Mouse (Mus musculus) C2C12 (cell line): Measurements from ENCODE around the gene Osbp. TPM values are rescaled to one million over a fixed set of nuclear protein-coding genes. Genes with fewer than 3 reads are reported as not detected.
"Not testable (repeated sequence)": the region's sequence is repeated elsewhere in the genome, so short reads cannot be mapped to it uniquely, and the experiment has no call there.

Experiments
- H3K27me3 ChIP-seq: one replicate; pipeline ENCODE4 v1.6.1; 2011; ENCODE audit not compliant: control insufficient read depth, insufficient read depth, insufficient read length
- H3K36me3 ChIP-seq: one replicate; pipeline ENCODE4 v1.6.1; 2011; ENCODE audit not compliant: control insufficient read depth, insufficient read depth
- H3K4me3 ChIP-seq: one replicate; pipeline ENCODE4 v1.5.1; 2011; ENCODE audit warnings: mild to moderate bottlenecking, control low read depth; ENCODE audit not compliant: poor library complexity, insufficient read depth, severe bottlenecking
- H3K79me2 ChIP-seq: one replicate; pipeline ENCODE4 v1.6.1; 2011; ENCODE audit not compliant: control insufficient read depth, insufficient read depth
- H3K79me3 ChIP-seq: one replicate; pipeline ENCODE4 v1.6.1; 2011; ENCODE audit warnings: low read depth, control low read depth
- H3ac ChIP-seq: one replicate; pipeline ENCODE3; 2011; ENCODE audit warnings: low read depth; ENCODE audit not compliant: control insufficient read depth, insufficient read length
- CEBPB ChIP-seq: IDR thresholded peaks from one replicate; pipeline ENCODE4 v1.6.1; 2011; ENCODE audit warnings: low read depth, mild to moderate bottlenecking, control low read depth, moderate library complexity
- CTCF ChIP-seq: IDR thresholded peaks from one replicate; pipeline ENCODE4 v1.5.1; 2011; ENCODE audit not compliant: control insufficient read depth, insufficient read depth, insufficient read length
- FOSL1 ChIP-seq: IDR thresholded peaks from one replicate; pipeline ENCODE4 v1.8.0; 2011; ENCODE audit warnings: mild to moderate bottlenecking, low read length; ENCODE audit not compliant: poor library complexity, insufficient read depth, severe bottlenecking
- MAX ChIP-seq: IDR thresholded peaks from one replicate; pipeline ENCODE4 v1.6.1; 2011; ENCODE audit warnings: mild to moderate bottlenecking, control low read depth
- MYOD1 ChIP-seq: IDR thresholded peaks from one replicate; pipeline ENCODE4 v1.6.1; 2011; ENCODE audit warnings: low read depth; ENCODE audit not compliant: control insufficient read depth, insufficient read length
- MYOG ChIP-seq: IDR thresholded peaks from one replicate; pipeline ENCODE4 v1.6.1; 2011; ENCODE audit not compliant: control insufficient read depth, insufficient read length; ENCODE audit errors: extremely low read depth
- USF1 ChIP-seq: IDR thresholded peaks from one replicate; pipeline ENCODE4 v1.6.1; 2011; ENCODE audit warnings: low read depth, mild to moderate bottlenecking, control low read depth, moderate library complexity
- long read RNA-seq, 2 experiments: library from polyadenylated mRNA; unstranded; transcript quantifications; one replicate each; pipeline ENCODE4 v2.0.0; 2019 to 2020
- polyA plus RNA-seq: library from polyadenylated mRNA; unstranded; fragments of >200 nt; fragmentation: generic; extraction: Trizol; gene quantifications from one replicate; pipeline ENCODE4 v1.2.1, GENCODE M21; 2012; ENCODE audit warnings: missing spikeins

Gene Osbp
- polyA plus RNA-seq, result 14.3 TPM
- long read RNA-seq, experiment 1, partial matches to known transcripts, result 2 of 2 reads
- long read RNA-seq, experiment 1, other reads (novel, unspliced or antisense), result 0 of 2 reads
- long read RNA-seq, experiment 2, partial matches to known transcripts, result 9 of 9 reads
- long read RNA-seq, experiment 2, other reads (novel, unspliced or antisense), result 0 of 9 reads

GRCm38 (mm10) chr19:11965023-11965942 is at the start of gene Osbp:
Gene Osbp (plus strand): TSS chr19:11965941.
- Histone ChIP-seq H3K79me2 (peaks cover 44% of the 10 kb centered on the region), H3ac (peak within 1 kb of the TSS; percentile 69), H3K79me3 (peaks cover 28% of the 10 kb centered on the region), H3K4me3 (peak within 1 kb of the TSS; percentile 87), H3K36me3 (peaks cover 12% of the 10 kb centered on the region), H3K27me3 (peaks cover 4% of the 10 kb centered on the region)
- TF ChIP-seq CEBPB, result no peak
- peak; percentile 46 for TF ChIP-seq MAX
- TF ChIP-seq USF1, result peak; percentile 74

- Histone ChIP-seq H3K27me3 (no peaks in the 10 kb centered on the region), H3ac (no peak overlapping the region), H3K79me3 (peaks cover 18% of the 10 kb centered on the region), H3K79me2 (peaks cover 30% of the 10 kb centered on the region), H3K36me3 (peaks cover 84% of the 10 kb centered on the region), H3K4me3 (no peak overlapping the region)
- TF ChIP-seq MAX, result no peak
- TF ChIP-seq USF1, result no peak
- no peak for TF ChIP-seq MYOD1
- no peak for TF ChIP-seq FOSL1
- no peak for TF ChIP-seq MYOG
- TF ChIP-seq CTCF, result no peak
- no peak for TF ChIP-seq CEBPB
Measured at GRCm38 (mm10) chr19:11922068-11922467, 43.7 kb upstream of the Osbp start.

GRCm38 (mm10) chr19:11922515-11922914 is 43.2 kb upstream of the Osbp start:
- H3K27me3 ChIP-seq, H3K4me3 ChIP-seq, H3ac ChIP-seq: not testable (repeated sequence)
- Histone ChIP-seq H3K36me3 (peaks cover 84% of the 10 kb centered on the region), H3K79me2 (peaks cover 26% of the 10 kb centered on the region), H3K79me3 (peaks cover 14% of the 10 kb centered on the region)

GRCm38 (mm10) chr19:11926380-11926779 is 39.4 kb upstream of the Osbp start:
- Histone ChIP-seq H3K36me3 (peaks cover 91% of the 10 kb centered on the region), H3ac (no peak overlapping the region), H3K27me3 (no peaks in the 10 kb centered on the region), H3K79me2 (no peaks in the 10 kb centered on the region), H3K79me3 (peaks cover 1% of the 10 kb centered on the region), H3K4me3 (no peak overlapping the region)
- no peak for TF ChIP-seq MYOD1
- no peak for TF ChIP-seq CEBPB
- no peak for TF ChIP-seq MAX
- no peak for TF ChIP-seq FOSL1
- TF ChIP-seq CTCF, result no peak
- no peak for TF ChIP-seq USF1
- no peak for TF ChIP-seq MYOG

GRCm38 (mm10) chr19:11928025-11928748 is 37.6 kb upstream of the Osbp start:
- Histone ChIP-seq H3ac (no peak overlapping the region), H3K36me3 (peaks cover 92% of the 10 kb centered on the region), H3K4me3 (no peak overlapping the region), H3K27me3 (no peaks in the 10 kb centered on the region), H3K79me2 (no peaks in the 10 kb centered on the region), H3K79me3 (peaks cover 1% of the 10 kb centered on the region)
- no peak for TF ChIP-seq CTCF
- no peak for TF ChIP-seq MYOG
- no peak for TF ChIP-seq FOSL1
- no peak for TF ChIP-seq MAX
- no peak for TF ChIP-seq USF1
- no peak for TF ChIP-seq CEBPB
- TF ChIP-seq MYOD1, result no peak

- not testable (repeated sequence) for H3ac ChIP-seq, H3K4me3 ChIP-seq, H3K79me3 ChIP-seq, H3K27me3 ChIP-seq, H3K79me2 ChIP-seq
- peaks cover 43% of the 10 kb centered on the region for H3K36me3 ChIP-seq
Measured at GRCm38 (mm10) chr19:11946460-11946859, 19.3 kb upstream of the Osbp start.
